Mouse (Mus musculus) MN1 (cell line): ENCODE measurements around the gene Pfn3.
A peak's percentile ranks its signal among the peaks of the same experiment; 100 is the strongest.

Experiments
- DNase-seq: peaks from one replicate; pipeline ENCODE4 v3.0.0-alpha.2; 2016; ENCODE audit warnings: low spot score

Pfn3 gene

GRCm38 (mm10) chr13:55430566-55430965 lies 15.5 kb upstream of the Pfn3 start:
- no peak for DNase-seq

- DNase-seq: no peak
Observed at GRCm38 (mm10) chr13:55429226-55429888, 14.3 kb upstream of the Pfn3 start.

DNA sequence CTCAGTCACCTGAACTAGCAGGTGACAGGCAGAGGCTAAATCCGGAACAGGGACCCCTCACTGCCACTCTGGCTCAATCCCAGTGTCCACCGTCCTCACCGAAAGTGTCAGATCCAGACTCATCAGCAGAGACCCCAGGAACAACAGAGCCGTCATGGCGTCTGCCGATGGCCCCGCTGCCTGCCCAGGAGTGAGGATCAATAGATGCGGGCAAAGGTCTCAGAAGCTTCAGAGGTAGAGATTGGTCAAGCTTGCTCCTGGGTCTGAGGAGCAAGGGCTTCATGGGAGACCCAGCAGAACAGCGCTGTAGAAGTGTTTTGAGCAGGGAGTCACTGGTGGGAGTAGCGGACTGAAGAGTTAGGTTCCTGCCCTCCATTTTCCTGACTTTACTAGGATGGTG lies 11.6 kb upstream of the Pfn3 start, which contains the start of gene F12:
Gene F12 (minus strand): TSS at position 181 of the 400 bp plus-strand sequence.
- no peak for DNase-seq

DNA sequence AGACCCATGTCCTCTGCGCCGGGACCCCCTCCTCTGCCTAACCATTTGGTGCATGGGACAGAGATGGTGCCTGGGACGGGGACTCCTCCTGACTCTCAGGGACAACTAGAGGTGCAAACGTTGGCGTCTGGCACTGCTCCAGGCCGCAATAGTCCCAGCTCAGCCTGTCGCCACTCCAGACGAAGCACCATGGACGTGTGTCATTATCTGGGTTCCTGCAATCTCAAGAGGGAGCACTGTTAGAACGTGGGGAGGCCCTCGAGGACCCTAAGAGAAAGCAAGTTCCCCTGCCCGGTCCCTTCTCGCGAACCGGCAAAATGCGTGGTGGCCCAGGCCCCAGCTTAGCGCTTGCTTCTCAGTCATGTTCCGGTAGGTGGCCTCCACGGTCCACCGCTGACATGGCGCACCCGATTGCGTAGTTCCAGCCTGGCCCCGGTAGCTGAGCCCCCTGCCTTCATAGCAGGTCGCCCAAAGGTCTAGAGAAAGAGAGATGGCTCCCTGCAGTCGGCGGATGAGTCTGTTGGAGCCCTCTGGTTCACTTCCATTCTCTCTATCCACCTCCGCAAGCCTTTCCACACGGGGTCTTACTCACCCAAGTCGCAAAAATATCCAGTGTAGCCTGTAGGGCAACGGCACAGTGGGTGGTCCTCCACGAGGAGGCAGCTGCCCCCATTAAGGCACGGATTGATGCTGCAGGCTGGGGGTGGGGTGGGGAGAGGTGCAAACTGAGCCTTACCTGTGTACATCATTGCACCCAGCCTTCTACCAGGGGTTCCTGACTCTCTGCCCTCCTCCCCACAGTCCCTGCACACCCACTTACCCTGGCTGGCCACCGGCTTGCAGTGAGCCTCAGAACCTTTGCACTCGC lies 6.1 kb upstream of the Pfn3 start:
- DNase-seq: peak; percentile 80

DNA sequence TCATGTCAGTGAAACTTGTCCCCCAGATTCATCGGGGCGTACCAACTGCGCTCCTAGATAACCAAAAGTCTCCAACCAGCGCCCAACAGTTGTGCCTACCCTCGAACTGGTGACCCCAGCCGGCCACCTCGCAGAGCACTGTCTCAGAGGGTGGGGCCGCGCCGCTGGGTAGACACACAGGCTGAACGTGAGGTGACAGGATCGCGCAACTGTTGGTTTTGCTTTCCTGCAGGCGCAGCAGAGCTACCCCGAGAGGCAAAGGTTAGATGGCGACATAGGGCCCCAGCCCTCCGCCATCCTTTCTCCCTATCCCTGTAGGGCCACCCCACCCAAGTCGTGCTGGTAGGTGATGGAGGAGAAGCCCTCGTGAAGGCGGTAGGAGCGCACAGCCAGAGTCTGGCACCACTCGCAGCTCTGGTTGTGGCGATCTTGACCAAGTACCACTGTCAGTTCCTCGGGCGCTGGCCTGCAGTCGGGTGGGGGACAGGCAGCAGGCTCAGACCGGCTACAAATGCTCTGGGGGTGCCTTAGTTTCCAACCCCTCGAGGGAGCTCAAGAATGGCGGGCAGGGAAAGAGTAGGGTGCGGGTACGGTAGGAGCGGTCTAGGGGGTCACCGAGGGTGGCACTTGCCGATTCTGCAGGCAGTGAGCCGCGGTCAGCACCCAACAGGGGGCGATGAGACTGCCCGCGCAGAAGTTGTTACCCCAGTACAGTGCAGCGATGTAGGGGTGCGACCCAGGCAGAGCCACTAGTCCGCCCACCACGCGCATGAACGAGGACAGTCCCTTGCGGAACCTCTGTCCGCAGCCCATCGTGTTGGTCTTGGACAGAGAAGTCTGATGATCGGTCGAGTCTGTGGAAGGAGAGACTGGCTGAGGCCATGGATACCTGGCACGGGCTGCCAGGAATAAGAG lies 5.2 kb upstream of the Pfn3 start:
- DNase-seq: peak; percentile 25

GRCm38 (mm10) chr13:55419142-55419541 lies 4.1 kb upstream of the Pfn3 start:
- no peak for DNase-seq

DNA sequence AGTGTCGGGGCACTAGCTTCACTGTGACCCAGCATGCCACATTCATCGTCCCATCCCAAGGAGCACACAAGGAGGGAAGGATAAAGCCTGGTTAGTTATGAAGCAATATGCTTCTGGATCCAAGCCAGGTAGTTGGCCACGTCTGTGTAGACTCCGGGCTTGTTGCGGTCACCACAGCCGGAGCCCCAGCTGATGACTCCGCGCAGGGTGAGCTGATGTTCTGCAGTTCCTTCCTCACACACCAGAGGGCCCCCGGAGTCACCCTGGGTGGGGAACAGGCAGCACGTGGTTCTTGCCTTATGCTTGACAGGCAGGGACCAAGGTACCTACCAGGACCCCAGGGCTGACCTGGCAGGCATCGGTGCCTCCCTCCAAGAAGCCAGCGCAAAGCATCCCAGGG lies 3.0 kb upstream of the Pfn3 start:
- DNase-seq: peak; percentile 95

DNA sequence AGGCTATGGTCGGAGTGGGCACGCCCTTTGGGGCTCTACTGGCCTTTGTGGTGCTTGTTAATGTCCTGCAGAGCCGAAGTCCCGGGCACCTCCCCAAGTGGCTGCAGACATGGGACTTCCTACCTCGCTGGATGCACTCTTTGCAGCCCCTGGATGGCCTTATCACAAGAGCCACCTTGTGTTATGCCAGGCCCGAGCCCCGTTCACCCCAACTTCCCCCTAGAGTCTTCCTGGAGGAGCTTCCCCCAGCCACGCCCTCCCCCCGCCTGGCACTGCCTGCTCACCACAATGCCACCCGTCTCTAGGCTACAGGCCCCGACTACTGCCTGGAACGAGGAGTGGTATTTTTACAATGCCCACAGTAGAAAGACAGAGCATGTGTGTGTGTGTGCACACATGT lies 1.7 kb downstream of the Pfn3 start:
- no peak for DNase-seq

GRCm38 (mm10) chr13:55412643-55413307 lies 2.3 kb downstream of the Pfn3 start:
- no peak for DNase-seq

DNA sequence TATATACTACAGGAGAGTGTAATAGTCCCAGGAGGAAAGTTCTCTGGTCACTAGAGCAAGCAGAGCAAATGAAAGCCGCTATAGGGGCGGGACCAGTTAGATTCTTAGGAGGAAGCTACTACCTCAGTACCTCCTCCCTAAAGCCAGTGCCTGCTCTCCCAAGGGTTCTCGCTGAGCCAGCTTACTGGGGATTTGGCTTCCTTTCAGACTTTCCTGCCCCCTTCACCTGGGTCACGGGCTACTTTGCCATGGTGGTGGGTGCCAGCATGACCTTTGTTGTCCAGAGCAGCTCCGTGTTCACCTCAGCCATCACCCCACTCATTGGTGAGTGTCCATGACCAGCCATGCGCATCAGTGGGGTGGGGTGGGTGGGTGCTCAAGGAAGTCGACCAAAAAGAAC lies 3.2 kb downstream of the Pfn3 start:
- no peak for DNase-seq

DNA sequence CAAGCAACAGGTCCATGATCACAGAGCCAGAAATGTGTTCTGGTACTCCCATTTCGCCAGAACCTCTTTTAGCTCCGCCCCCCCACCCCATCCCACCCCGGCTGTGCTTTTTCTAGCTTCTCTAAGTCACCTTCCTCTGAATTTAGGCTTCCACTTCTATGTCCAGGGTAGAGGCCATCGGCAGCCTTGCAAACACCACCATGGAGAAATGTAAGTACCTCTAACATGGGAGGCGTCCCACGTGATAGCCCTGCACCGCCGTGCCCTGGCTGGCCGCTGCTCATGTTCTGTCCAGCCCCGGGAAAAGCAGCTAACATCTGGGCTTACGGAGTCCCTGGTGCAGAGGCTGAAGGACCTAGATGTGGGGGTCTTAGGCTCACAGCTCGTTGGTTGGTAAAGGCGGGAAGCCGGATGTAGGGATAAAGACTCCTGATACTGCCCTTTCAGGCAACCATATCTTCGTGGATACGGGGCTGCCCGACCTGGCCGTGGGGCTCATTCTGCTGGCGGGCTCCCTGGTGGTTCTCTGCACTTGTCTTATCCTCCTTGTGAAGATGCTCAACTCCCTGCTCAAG lies 6.4 kb downstream of the Pfn3 start:
- DNase-seq: no peak

DNA sequence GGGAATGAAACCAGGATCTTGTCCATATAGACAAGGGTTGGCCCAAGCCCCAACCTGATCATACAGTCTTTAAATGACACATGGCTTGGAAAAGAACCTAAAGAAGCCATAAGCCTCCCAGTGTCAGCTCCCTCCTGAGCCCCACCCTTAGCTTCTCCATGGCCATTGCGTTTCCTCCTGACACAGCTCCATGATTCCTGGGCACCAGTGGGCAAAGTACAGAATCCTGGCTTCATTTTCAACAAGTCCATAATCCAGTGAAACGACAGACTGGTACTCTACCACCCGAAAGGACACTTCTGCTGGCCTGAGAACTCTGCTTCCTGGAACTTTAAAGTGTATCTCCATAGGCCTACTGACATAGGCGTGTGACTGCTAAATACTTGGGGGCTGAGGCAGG lies 7.7 kb downstream of the Pfn3 start:
- DNase-seq: no peak

- DNase-seq: no peak
Observed at GRCm38 (mm10) chr13:55405783-55406390, 9.1 kb downstream of the Pfn3 start.

- DNase-seq: peak; percentile 80
Observed at GRCm38 (mm10) chr13:55404853-55405782, 9.9 kb downstream of the Pfn3 start.

DNA sequence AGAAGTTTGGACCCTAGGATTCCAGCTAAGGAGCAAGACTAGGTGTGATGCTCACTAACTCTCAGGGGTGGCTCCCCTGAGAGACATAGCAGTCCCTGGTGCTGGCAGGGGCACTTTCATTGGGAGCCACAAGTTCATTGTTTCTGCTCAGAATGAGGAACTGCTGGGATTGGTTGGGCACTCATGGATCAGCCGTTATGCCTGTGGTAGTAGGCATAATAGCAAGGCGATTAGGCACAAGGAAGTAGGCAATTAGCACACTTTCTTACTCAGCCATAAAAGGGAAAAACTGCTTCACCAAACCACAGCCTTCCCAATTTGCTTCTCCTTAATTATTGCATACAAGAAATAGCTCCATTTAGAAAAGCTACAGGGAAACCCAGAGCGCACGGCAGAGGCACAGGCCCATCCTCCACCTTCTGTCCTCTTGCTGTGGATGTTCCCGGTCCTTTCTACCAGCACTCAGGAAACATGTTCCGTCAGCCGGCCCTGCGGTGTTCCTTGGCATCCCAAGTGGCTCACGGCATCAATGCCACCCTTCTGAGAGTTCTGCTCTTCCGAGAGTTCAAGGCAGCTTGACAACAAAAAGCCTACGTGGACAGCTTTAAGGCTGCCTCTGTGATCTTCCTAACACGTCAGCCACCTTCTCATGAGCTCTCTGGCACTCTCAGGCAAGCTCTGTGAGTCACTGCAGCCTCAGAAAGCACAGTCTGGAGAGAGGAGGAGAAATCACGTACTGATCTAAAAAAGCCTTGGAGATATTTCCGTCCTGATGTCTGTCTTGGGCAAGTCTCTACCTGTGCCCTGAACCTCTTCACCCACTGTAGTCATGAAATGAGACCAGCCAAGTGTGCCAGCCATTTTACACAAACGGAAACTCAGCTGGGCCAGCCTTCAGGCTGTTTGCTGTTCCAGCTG lies 10.8 kb downstream of the Pfn3 start:
- DNase-seq: no peak

DNA sequence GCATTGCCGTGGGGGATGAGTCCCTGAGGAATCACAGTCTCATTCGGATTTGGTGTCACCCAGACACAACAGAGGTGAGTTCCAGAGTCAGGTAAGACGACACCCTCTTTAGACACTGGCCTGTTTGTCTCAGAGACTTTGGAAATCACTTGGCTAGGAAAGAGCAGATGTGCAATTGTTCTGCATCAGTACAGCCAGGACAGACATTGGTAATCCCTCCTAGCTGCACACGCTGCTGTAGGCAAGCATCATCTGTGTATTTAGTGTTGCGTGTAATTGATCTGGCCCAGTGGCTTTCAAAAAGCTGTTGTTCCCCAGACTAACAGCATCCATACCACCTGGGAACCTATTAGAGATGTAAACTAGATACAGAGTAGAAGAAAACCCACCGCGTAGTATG lies 11.8 kb downstream of the Pfn3 start:
- no peak for DNase-seq

DNA sequence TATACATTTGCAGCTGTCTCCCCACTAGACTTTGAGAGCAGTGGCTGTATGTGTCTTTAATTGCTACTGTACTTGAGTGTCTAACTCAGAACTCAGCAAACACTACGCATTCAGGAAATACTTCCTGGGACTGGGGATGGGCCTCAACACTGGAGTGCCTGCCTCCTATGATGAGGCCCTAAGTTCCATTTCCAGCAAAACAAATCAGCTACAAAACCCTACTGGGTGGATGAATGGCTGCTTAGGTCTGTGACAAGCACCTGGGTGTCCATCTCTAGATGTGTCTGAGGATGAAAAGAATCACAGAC lies 15.0 kb downstream of the Pfn3 start:
- no peak for DNase-seq

DNA sequence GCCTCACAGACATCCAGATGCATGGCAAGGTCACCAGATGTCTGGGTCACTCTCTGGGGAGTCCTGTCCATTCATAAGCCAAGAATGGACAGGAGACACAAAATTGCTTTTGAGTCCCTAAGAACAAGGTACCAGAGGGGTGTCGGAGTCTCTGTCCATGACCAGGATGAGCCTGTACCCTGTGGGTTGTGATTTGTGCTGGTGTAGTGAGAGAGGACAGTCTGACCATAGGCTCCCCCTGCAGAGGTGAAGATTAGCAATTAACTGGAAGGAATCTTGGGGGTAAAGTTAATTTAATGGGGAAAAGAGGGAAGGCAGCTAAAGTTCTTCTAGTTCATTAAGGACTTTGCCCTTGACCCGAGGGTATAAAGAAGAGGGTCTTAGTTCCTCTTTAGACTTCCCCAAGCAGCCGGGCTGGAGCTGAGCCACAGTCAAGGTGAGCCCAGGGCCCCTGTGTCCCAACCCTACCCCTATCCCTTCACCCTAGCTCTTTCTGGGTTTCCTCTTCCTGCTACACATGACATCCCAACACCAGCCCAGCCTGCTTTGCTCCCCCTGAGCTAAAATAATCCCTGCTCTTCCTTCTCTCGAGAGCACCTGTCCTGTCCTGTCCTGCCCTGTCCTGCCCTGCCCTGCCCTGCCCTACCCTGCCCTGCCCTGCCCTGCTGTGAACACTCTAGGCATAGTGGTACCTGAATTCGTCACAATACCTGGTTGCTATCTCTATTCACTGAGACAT lies 15.6 kb downstream of the Pfn3 start:
- no peak for DNase-seq
